Comparison of ENCODE assay signal across 15 mouse cellular contexts in the genomic region with DNA sequence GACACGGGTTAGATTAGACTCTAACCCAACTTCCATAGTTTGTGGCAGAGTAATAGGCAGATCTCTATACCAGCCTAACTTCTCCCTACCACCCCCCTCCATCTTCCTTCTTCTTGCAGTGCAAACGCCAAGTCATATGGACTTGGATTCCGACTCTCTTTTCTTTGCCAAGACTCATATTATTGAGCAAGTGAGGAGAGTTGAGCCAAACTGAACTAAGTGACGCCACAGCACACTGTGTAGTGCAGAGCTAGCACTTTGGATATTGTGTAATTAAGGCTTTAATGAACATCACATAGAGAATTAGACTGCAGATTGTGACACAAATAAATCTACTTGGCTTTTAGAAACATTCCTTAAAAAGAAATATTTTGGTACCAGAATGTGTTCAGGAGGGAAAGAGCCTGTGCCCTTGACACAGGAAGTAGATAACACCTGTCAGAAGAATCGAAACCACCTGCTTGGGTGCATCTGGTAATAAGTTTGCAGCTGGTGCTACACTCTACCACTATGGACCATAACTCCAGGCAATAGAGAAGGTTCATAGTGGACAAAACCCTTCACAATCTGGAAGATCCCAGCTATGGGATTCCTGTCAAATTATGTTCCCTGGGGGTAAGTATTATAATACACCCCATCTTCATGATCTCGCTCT.
A peak's percentile ranks its signal among the peaks of the same experiment; 100 is the strongest.
DNase-seq lines count a peak whose midpoint lies in the region; ATAC-seq lines count a peak whose summit lies in the region.
"Had no signal": no experiment of that assay in that cellular context is flagged by ENCODE, and none has a peak within 500 bp of the region (broad histone marks: within the 10 kb centered on the region; RNA-seq: fewer than 3 reads in every experiment).

No protein-coding gene starts in this region.

- H3K9ac ChIP-seq in heart, embryonic 11.5 days (ENCODE audit: low read depth, low read length): no peak overlapping the region
- H3K9ac ChIP-seq: intestine, embryonic 15.5 days; liver, embryonic 13.5 days; midbrain, embryonic 12.5 days; neural tube, embryonic 13.5 days; stomach, embryonic 15.5 days had no signal

- H3K4me3 ChIP-seq in heart, embryonic 11.5 days (ENCODE audit: low read depth, low read length): no peak overlapping the region
- H3K4me3 ChIP-seq: heart, adult 2 months; intestine, embryonic 15.5 days; liver, embryonic 13.5 days; midbrain, embryonic 12.5 days; neural tube, embryonic 13.5 days; stomach, embryonic 15.5 days had no signal

- no peaks in the 10 kb centered on the region for H3K27me3 ChIP-seq in heart, embryonic 11.5 days (ENCODE audit: control insufficient read depth, insufficient read depth, low read length)
- H3K27me3 ChIP-seq: intestine, embryonic 15.5 days; liver, embryonic 13.5 days; midbrain, embryonic 12.5 days; neural tube, embryonic 13.5 days; stomach, embryonic 15.5 days had no signal

- DNase-seq in heart, adult 9 months (ENCODE audit: low spot score in 2 of 2): peak; percentile 12 to 20
- DNase-seq in 3T3-L1 (ENCODE audit: low read depth, low spot score) (peak; percentile 62), adipocyte (ENCODE audit: low spot score) (peak; percentile 95)
- DNase-seq in heart, postnatal 14 days: peak; percentile 2 to 4
- no peak for DNase-seq in gastrocnemius, postnatal 4 days (ENCODE audit: low spot score in 2 of 2)
- DNase-seq in right cerebral cortex, postnatal 4 days: no peak
- no peak for DNase-seq in yolk sac, embryonic 10.5 days (ENCODE audit: low spot score)
- DNase-seq: layer of hippocampus, postnatal 36 days; liver, embryonic 13.5 days had no signal

- intact Hi-C loops in heart, postnatal 14 days (cut with DNase I): no loop called here

- H3K36me3 ChIP-seq in heart, embryonic 11.5 days (ENCODE audit: control insufficient read depth, insufficient read depth, low read length): no peaks in the 10 kb centered on the region
- H3K36me3 ChIP-seq: intestine, embryonic 15.5 days; liver, embryonic 13.5 days; midbrain, embryonic 12.5 days; neural tube, embryonic 13.5 days; stomach, embryonic 15.5 days had no signal

- H3K4me2 ChIP-seq in heart, embryonic 11.5 days: no peak overlapping the region
- H3K4me2 ChIP-seq: intestine, embryonic 15.5 days; liver, embryonic 13.5 days; midbrain, embryonic 12.5 days; neural tube, embryonic 13.5 days; stomach, embryonic 15.5 days had no signal

- WGBS in heart, embryonic 11.5 days (ENCODE audit: insufficient replicate concordance): 76% methylated on average over 6 of the region's 6 CpGs

- no peak overlapping the region for H3K27ac ChIP-seq in heart, embryonic 11.5 days (ENCODE audit: low read depth, low read length)
- H3K27ac ChIP-seq: heart, adult 2 months; intestine, embryonic 15.5 days; liver, embryonic 13.5 days; midbrain, embryonic 12.5 days; neural tube, embryonic 13.5 days; stomach, embryonic 15.5 days had no signal

- no peaks in the 10 kb centered on the region for H3K4me1 ChIP-seq in heart, embryonic 11.5 days (ENCODE audit: control insufficient read depth, insufficient read depth, low read length)
- H3K4me1 ChIP-seq: intestine, embryonic 15.5 days; liver, embryonic 13.5 days; midbrain, embryonic 12.5 days; neural tube, embryonic 13.5 days; stomach, embryonic 15.5 days had no signal

- no peak for ATAC-seq in heart, embryonic 11.5 days (replicated peaks; ENCODE audit: insufficient number of reproducible peaks, low FRiP score, low TSS enrichment)
- ATAC-seq: intestine, embryonic 15.5 days had no signal

- no peaks in the 10 kb centered on the region for H3K9me3 ChIP-seq in heart, embryonic 11.5 days (replicated peaks; ENCODE audit: control insufficient read depth, low read length)
- H3K9me3 ChIP-seq: intestine, embryonic 15.5 days; liver, embryonic 13.5 days; midbrain, embryonic 12.5 days; neural tube, embryonic 13.5 days; stomach, embryonic 15.5 days had no signal

Comparison
In these comparisons a context has a peak if more than half of its experiments do, and no peak if none do; other contexts are left out.
1. DNase-seq: peak in heart, adult 9 months (2 of 2), 3T3-L1 (single experiment), adipocyte (single experiment) and heart, postnatal 14 days (2 of 2); none in gastrocnemius, postnatal 4 days (0 of 2), right cerebral cortex, postnatal 4 days (single experiment) and yolk sac, embryonic 10.5 days (single experiment).